Mouse (Mus musculus) T-cell, adult 2 months (primary cell): ENCODE data around the gene Pnmal1.
"Not testable (repeated sequence)": the region's sequence is repeated elsewhere in the genome, so short reads cannot be mapped to it uniquely, and the experiment has no call there.

ENCODE experiments used
- DNase-seq: peaks from one replicate; pipeline ENCODE4 v3.0.0; 2022; ENCODE audit warnings: low spot score

The Pnmal1 gene

DNA sequence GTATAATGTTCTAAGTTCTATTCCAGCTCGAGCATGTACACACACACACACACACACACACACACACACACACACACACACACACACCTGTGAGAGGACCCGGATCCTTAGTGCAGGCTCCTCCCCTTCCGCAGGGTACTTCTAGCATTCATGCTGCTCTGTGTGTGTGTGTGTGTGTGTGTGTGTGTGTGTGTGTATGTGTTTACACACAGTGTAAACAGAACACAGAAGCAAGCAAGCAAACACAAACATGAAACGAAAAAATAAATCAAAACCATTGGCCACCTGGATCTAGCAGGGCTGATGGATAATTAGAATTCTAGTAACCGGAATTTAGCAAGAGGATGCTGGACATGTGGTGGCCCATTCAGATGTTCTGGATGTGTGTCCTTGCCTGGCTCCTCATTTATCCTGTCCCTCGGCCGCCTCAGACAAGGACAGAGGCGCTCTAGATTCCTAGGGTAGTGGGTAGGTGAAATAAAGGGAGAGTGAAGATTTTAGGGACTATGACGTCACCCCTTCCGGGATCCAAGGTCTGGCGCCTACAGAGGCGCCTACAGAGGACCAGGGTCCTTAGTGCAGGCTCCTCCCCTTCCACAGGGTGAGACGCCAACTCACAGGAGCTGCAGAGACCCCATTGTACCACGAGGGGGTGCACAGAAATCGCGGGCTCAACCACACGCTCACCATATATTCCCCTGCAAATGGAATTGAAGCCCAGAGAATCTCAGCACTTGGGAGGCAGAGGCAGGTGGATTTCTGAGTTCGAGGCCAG lies 8.4 kb upstream of the Pnmal1 start:
- DNase-seq, result peak; percentile 82

DNA sequence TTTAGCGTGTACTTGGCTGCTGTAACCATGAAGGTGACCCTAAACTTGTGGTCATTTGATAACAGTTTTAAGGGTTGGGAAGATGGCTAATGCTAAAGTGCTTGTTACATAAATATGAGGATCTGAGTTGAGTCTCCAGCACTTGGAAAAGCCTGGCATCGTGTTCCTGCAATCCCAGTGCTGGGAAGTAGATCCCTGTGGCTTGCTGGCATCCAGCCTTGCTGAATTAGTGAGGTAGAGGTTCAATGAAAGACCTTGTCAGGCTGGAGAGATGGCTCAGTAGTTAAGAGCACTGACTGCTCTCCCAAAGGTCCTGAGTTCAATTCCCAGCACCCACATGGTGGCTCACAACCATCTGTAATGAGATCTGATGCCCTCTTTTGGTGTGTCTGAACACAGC lies 5.7 kb upstream of the Pnmal1 start:
- DNase-seq, result not testable (repeated sequence)

DNA sequence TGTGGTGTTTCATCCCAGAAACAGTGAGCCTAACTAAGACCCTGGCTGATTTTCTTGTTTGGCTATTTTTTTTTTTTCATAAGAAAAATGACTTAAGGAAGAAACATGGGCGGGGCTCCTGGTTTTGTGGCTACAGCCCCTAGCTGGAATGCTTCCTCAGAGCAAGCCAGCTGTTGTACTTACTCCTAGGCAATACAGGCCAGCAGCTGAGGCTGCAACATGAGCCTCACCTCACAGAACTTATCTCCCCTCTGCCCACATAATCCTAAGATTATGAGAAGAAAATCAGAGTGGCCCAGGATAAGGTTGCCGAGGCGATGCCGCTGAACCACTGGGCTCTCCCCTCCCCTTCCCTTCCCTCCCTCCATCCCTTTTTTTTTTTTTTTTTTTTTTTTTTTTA lies 3.8 kb upstream of the Pnmal1 start:
- DNase-seq, result no peak

DNA sequence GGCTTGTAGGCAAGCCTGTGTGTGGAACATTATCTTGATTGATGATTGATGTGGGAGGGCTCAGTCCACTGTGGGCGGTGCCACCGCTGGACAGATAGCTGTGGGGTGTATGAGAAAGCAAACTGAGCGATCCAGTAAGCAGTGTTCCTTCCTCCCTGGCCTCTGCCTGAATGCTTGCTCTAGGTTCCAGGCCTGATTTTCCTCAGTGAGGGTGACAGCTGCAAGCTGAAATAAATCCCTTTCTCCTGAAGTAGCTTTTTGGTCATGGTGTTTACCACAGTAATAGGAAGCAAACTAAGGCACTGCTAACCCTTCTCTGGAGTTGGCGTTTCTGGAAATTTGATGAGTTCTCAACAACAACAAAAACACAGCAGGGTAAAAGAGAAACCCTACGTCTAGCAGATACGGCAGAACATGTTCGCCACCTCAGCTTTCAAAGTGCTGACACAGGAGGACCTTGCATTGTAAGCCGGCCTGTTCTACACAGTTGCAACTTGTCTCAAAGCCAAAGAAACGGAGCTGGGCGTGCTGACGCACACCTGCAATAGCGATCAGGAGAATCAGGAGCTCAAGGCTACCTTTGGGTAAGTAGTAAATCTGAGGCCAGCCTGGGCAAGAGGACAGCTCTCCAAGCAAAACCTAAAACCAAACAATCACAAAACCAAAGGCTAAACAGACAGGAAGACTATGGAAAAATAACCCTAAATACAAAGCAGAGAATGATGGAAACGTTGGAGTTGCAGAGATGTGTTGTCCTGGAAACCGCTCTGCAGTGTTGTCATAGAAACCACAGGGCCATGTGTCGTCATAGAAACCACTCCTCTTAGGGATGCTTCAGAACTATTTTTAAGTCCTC lies 2.8 kb upstream of the Pnmal1 start:
- DNase-seq, result no peak

DNA sequence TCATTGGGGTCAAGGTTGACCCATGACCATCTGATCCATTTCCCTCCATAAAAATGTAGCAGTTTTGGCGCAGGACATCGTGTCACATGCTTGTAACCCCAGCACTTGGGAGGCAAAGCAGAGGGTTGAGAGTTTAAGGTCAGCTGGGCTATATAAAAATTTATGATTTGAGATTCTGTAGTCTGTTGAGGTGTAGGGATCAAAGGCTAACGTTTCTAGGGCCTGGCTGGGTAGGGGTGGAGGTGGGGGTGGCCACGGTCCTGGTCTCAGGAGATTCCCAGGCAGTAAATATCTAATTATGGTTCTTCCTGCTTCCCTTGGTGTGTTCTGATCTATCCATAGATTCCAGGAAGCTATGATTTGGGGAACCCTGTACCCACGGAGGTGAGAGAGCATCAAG lies 2.2 kb downstream of the Pnmal1 start:
- no peak for DNase-seq

DNA sequence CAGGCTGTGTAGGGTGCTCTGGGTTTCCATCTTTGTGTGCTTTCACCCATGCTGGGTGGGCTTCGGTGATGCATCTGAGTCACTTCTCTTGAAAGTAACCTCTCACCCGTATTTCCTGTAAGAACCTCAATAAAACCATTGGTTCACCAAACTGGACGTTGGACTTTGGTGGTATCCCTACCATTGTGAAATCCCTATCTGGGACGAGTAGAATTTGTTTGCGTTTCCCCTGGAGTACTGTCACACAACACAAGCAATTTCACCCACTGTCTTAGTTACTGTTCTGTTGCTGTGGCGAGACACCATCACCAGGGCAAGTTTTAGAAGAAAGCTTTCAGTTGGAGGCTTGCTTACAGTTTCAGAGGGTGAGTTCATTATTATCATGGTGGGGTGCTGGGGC lies 8.9 kb downstream of the Pnmal1 start:
- DNase-seq, result no peak

DNA sequence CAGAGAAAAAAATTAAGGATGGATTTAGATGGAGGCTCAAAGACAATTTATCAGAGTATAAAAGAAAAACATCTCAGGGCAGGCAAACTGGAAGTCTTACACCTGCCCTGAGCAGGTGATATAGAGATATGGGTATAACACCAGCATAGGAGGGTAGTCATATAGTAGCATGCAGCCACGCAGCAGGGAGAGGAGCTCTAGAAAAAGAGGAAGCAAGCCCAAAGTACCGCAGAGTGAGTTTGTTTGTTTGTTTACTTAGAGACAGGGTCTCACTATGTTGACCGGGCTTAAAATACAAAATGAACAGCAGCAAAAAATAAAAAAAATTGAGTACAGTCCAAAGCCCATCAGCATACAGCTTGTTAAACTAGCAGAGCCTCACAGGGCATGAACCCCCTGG lies 11.7 kb downstream of the Pnmal1 start:
- DNase-seq, result no peak

DNA sequence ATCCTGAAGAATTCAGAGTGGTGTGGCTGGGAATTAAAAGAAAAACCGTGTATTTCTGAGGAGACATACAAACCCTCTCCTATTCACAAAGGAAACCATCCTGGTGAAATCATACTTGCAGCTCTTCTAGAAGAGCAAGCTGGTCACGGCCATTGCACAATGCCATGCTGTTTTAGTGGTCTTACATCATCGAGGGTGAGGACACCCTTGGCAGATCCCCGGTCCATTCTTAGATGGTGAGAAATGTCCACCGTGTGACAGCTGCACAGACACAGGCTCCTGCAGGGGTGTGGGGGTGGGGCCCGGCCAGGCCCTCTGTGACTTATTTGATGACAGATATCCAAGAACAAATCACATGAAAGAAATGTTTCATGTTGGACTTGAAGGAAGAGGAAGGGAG lies 14.5 kb downstream of the Pnmal1 start:
- no peak for DNase-seq

DNA sequence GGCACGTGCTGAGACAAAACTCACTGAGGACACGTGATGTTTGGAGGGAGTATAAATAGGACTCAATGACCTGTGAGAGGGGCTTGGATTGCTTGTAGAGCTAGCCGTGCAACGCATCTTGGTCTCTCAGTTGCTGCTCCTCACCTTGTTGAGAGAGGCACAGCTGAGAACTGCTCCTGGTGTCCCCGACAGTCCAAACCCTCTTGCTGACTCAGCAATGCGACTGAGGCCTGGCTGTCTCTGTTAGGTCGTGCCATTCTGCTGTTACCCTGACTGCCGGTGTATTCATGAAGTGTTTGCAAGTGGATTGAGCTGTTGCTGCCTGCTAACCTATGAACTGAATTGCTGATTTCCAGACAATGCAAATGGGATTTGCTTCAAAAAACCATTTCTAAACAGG lies 16.8 kb downstream of the Pnmal1 start:
- no peak for DNase-seq

DNA sequence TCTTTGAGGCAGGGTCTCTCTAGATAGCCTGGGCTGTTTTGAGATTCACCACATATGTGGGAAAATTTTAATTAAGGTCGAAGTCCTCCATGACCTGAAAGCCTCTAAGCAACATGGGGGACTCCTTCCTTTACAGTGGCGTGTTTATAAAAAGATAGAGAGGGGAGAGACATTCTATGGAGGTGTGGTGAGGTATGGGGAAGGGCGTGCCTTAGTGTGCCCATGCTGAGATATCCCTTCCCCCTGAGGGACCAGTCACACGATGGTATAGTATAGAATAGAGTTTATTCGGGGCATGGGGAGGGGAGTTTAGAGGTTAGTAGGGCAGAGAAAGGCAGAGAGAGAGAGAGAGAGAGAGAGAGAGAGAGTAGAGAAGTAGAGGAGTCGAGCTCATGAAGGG lies 18.7 kb downstream of the Pnmal1 start:
- no peak for DNase-seq

DNA sequence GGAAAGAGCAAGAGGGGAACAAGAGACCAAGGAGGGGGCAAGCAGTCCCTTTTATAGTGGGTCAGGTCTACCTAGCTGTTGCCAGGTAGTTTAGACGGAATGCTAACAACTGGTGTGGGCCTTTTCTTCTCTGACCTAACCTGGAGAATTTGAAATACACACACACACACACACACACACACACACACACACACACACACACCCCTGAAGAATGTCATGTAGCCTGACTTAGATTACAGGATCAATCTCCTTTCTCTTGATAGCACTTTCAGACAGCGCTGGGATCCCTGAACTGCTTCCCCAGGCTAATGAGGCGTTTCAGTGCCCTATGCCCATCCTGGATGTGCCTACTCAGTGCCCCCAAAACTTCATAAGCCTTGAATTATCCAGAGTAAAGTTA lies 19.1 kb downstream of the Pnmal1 start:
- DNase-seq, result no peak

DNA sequence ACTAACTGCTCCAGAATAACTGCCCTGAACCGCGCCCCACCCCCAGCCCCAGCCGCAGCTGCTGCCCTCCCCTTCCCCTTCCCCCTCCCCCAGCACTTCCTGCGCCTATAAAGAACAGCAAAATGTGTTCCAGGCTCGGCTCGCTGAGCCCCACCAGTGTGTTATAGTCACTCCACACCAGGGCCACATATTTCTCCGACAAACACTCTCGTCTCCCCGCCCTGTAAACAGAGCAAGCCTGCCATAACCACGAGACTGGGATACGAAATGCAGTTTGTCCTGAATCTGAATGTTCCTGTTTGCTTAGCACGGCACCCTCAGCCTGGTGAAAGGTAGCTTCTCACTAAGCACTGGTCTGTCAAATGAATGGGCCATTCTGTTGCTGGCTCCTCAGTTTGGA lies 20.9 kb downstream of the Pnmal1 start:
- DNase-seq, result peak; percentile 48

DNA sequence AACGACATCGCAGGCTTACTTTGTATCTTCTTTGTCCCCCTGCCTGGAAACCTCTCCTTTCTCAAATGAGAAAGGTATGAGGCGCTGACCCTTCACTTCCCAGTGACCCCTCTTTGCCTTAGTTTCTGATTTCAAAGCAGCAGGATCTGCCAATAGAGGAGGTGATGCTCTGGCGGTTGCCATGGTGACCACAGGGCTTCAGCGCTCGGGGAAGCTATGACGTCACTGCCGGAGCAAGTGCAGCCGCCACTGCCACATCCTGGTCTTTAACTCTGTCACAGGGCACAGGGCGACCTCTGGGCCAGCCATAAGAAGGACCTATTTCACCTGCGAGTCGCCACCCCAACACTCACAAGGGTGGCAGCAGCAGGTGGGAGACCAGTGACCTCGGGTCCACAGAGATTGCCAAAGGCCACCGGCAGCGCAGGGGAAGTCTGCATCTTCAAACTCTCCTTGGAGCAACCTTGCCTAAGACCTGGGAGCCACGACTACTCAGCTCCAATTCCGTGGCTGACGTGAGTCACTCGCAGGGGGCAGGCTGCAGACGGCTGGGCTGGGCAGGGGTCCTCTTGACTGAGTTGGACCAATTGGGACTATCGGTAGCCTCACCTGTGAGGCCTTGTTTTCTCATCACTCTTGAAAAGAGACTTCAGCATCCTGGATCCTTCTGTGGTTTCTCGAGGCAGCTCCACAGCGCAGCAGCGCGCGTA lies 23.5 kb downstream of the Pnmal1 start, which contains the start of gene Gm42372:
Gene Gm42372, plus strand, starts transcription at position 228 of the 710 bp plus-strand sequence.
- DNase-seq, result peak; percentile 87

DNA sequence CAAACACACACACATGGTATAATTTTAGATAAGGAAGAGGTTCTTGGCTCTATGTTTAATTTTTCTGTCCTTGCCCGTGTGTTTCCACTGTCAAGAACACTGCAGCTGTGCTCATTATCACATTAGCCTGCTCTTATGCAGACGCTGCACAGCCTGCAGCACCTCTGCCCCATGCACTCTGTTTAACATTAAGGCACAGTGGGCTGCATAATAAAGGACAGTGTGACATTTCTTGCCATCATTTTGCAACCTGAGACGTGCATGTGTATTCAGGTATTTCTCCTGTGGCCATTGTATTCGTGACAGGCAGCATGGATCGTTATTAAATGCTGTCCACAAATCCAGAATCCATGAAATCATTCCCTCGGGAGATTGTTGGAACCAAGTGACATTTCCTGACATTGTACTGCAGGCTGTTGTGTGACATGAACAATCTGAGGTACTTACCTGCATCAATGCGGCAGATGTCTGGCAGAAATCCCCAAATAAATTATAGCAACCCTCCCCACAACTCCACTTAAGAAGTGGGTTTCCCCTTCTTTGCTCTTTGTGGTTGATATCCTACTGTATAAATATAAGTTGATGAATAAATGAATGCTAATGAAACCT lies 28.2 kb downstream of the Pnmal1 start:
- DNase-seq, result no peak

DNA sequence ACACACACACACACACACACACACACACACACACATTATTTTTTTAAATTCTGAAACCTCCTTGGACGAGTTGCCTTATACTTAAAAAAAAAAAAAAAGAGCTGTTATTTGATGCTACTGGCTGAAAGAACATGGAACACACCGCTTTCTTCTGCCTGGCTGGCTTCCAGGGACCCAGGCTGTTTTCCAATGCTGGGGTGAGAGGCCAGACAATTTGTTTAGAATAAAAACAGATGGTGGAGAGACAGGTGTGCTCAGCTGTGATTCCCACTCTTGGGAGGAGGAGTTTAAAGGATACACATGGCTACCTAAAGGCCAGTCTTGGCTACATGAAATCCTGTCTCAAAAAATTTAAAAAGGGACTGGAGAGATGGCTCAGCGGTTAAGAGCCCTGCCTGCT lies 28.9 kb downstream of the Pnmal1 start:
- no peak for DNase-seq

DNA sequence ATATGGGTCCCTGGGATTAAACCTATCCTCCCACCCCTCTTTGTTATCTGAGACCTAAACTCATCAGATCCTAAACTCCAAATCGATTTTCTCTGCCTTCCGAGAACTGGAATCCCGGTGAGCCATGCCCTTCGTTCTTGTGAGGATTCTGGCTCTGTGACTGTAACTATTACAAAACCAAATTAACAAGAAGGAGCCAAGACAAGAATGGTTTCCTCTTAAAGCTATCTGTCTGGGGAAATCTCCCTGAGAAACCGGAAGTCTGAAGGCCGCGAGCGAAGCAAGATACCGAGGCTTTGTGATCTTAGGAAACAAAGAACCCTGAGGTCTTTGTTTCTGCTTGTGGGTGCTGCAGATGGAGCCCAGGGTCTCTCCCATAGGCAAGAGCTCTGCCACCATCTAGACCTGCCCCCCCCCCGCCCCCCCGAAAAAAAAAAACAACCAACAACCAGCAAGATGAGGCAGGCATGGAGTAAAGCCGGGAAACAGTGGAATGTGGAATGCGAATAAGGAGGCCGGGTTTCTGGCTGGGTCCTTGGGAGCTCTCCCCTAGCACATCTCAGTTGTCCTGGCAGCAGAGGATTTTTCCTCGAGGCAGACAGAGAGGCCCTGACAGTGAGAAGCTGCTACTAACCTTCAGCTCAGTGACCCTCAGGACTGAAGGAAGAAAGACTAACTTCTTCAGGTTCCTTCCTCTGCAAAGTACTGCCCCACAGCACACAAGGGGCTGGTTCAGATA lies 30.7 kb downstream of the Pnmal1 start:
- peak; percentile 36 for DNase-seq

DNA sequence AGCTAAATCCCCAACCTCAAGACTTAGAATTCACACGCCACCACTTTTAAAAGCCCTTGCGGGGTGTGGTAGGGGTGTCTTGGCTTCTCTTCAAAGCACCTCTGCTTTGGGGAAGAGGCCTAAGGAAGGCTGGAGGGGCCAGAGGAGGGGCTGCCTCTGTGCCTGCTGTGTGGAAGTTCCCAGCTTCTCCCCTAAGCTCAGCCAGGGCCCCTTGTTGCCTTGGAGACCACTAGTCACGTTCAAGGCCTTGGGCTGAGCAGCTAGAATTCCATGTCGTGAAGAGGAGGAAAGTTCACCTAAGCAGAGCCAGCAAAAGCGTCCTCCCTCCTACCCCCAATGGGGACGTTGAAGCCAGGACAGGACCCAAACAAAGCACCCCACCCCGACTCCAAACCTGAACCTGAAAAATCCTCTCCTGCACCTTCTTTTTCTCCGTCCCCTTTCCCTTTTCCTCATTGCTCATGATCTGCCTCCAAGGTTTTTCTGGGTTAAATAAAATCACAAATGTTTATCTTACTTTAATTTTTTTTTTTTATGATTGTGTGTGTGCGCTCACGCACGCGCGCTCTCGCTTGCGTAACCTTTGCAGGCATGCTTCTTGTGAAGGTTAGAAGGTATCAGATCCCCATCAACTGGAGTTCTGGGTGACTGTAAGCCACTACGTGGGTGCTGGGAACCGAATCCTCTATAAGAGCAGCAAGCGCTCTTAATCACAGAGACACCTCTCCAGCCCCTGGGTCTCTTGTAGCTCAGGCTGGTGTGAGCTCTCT lies 32.4 kb downstream of the Pnmal1 start:
- DNase-seq, result no peak

DNA sequence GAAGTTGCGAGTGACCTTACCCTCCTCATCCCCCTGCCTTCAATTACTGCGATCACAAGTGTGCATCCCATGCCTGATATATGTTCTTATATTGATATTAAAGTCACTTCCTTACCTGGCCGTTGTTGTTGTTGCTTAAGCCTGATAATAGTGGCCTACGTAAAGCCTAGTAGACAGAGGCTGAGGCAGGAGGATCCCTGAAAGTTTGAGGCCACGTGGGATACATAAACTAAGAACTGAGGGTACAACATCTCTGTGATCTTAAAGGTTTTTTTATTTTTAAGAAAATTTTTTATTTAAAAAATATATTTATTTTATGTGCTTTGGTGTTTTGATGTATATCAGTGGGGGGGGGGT lies 33.0 kb downstream of the Pnmal1 start, which contains the start of gene Ccdc8:
Gene Ccdc8, plus strand, starts transcription at position 258 of the 357 bp plus-strand sequence.
- no peak for DNase-seq

DNA sequence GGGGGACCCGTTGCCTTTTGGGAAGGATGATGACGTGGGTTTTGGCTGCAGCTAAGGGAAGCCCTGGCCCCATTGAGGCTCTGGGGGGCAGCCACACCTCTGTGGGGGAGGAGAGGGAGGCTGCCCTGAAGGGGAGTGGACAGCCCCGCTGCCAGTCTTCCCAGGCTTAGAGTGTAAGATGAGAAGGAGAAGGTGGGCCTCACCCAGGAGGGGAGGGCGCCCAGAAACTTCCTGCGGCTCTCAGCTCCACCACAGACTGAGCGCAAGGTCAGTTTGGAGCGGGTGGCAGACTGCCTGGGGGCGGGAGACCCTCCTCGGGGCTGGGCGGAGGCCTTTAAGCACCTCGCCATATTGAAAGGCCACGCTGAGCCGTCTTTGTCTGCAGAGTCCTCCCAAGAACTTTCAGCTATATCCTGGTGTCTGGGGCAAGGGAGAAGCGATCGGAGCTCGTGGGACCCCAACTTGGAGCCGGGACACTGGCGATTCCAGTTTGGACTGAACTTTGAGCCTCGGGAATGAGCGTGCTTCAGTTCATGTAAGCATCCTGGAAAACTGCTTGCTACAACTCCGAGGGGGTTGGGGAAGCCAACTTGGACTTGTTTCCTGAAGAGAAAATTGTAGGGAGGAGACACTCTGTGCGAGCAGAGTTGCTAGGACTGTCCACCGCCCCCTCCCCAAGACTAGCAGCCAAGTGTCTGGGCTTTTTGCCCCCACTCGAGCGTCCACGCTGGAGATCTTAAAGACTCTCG lies 34.3 kb downstream of the Pnmal1 start:
- no peak for DNase-seq

DNA sequence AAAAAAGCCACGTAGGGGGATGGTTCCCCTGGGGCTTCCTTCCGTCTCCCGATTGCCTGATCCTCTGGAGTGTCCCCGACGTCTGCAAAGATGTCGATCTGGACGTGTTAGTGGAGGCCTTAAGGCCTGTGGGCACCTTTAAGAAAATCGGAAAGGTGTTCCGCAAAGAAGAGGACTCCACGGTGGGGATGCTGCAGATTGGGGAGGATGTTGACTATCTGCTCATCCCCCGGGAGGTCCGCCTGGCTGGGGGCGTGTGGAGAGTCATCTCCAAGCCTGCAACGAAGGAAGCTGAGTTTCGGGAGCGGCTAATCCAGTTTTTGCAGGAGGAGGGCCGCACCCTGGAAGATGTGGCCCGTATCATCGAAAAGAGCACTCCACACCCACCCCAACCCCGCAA lies 34.9 kb downstream of the Pnmal1 start:
- no peak for DNase-seq
